Mouse (Mus musculus): ENCODE measurements around the gene Wiz. TPM values are rescaled to one million over a fixed set of nuclear protein-coding genes. Genes with fewer than 3 reads are reported as not detected.

Wiz gene
- total and polyA plus RNA-seq, 3 experiments: 1.2 to 25.4 (median 4.4) TPM

DNA sequence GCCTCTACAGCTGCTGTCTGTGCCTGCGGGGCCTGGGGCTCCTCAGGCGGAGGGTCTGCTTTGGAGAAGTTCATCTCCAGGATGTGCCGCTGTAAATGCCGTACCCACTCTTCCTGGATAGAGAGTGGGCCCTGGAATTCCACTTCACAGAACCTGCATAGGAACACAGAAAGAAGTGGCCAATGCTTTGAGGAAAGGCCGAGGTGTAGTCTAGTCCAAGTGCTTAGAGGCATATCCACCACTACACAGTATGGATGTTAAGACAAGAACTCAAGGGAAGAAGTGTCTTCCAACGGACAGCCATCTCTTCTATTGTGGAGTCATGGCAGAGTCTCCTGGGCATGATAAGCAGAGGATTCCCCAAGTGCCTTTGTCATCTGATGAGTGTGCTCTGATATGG lies 34.2 kb downstream of the Wiz start:
- Histone ChIP-seq H3K4me2 (ENCODE audit: insufficient read depth, low read depth, poor library complexity, severe bottlenecking) (no peak overlapping the region), H3K4me3 (replicated peaks in 1 of 3; ENCODE audit: low read depth in 2 of 3, low read length in 2 of 3, poor library complexity in 1 of 3) (no peak overlapping the region), H3K9ac (ENCODE audit: insufficient read depth, low read depth) (no peak overlapping the region), H3K27ac (ENCODE audit: insufficient read depth, low read depth) (no peak overlapping the region), H3K9me3 (replicated peaks; ENCODE audit: low read length) (no peaks in the 10 kb centered on the region), H3K36me3 (replicated peaks in 1 of 2; ENCODE audit: control insufficient read depth in 1 of 2, insufficient read depth in 1 of 2, low read length in 1 of 2) (peaks cover 55 to 75% of the 10 kb centered on the region in 2 experiments), H3K79me2 (replicated peaks; ENCODE audit: control insufficient read depth, extremely low read depth, insufficient read depth, poor library complexity, severe bottlenecking) (no peaks in the 10 kb centered on the region), H3K27me3 (replicated peaks) (no peaks in the 10 kb centered on the region), H3K4me1 (ENCODE audit: control insufficient read depth in 1 of 2, insufficient read depth in 2 of 2) (peaks cover 0 to 5% of the 10 kb centered on the region in 2 experiments; a peak in 2 of 4 replicates)
- TF ChIP-seq USF2 (conservative IDR thresholded peaks at IDR 0.05; ENCODE audit: low read depth, low read length) (no peak), TCF12 (IDR thresholded peaks at IDR 0.05; ENCODE audit: low read depth, low read length) (no peak), MAX (IDR thresholded peaks at IDR 0.05; ENCODE audit: low read length) (no peak), ZNF384 (IDR thresholded peaks at IDR 0.05; ENCODE audit: low read depth, low read length) (no peak), USF1 (IDR thresholded peaks at IDR 0.05; ENCODE audit: low read depth, low read length) (no peak), PAX5 (IDR thresholded peaks at IDR 0.05; ENCODE audit: low read length) (no peak), RAD21 (IDR thresholded peaks at IDR 0.05; ENCODE audit: low read depth, low read length) (no peak), E2F4 (IDR thresholded peaks at IDR 0.05; ENCODE audit: insufficient replicate concordance, low read depth, low read length) (no peak), HCFC1 (IDR thresholded peaks at IDR 0.05; ENCODE audit: low read depth, low read length) (no peak), RCOR1 (conservative IDR thresholded peaks at IDR 0.05; ENCODE audit: low read depth, low read length) (no peak), ZKSCAN1 (IDR thresholded peaks at IDR 0.05; ENCODE audit: borderline replicate concordance, low read depth, low read length) (no peak), NELFE (IDR thresholded peaks at IDR 0.05; ENCODE audit: low read depth, low read length) (no peak), BHLHE40 (IDR thresholded peaks at IDR 0.05; ENCODE audit: low read depth, low read length) (no peak), ZMIZ1 (IDR thresholded peaks at IDR 0.05; ENCODE audit: low read depth, low read length) (no peak), JUND (conservative IDR thresholded peaks at IDR 0.05; ENCODE audit: low read depth, low read length) (no peak), GABPA (IDR thresholded peaks at IDR 0.05; ENCODE audit: insufficient replicate concordance, low read depth, low read length) (no peak)
- no peak for DNase-seq (ENCODE audit: extremely low read depth)
- in situ Hi-C loops (cut with MboI; ENCODE audit: low pct_ligation_motif_present, low pct_unique_long_range_greater_than_20kb, low sequenced_read_pairs) (no loop called here), dilution Hi-C loops (cut with MboI; ENCODE audit: extremely low pct_ligation_motif_present, extremely low pct_unique_long_range_greater_than_20kb, low sequenced_read_pairs) (no loop called here)

DNA sequence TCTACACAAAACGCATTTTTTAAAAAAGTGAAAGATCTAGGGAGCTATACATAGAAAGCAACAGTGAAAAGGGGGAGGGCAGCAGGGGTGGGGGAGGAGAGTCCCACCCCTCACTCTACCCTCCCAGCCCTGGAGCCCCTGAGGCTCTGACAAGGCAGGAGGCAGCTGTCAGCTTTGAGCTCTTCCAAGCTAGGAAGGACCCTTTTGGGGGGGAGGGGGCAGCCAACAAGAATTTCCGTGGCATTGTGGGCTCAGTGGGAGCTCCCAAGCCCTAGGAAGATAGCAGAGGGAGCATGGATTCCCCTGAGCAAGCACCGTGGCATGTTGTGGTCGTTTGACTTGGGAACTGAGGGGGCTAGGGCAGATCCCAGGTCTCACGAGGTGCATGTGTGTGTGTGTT lies 35.0 kb downstream of the Wiz start:
- H3K27me3 ChIP-seq (replicated peaks): no peaks in the 10 kb centered on the region
- no peak for DNase-seq (ENCODE audit: extremely low read depth)
- no peak overlapping the region for H3K27ac ChIP-seq (ENCODE audit: insufficient read depth, low read depth)
- TF ChIP-seq GABPA (IDR thresholded peaks at IDR 0.05; ENCODE audit: insufficient replicate concordance, low read depth, low read length) (no peak), HCFC1 (IDR thresholded peaks at IDR 0.05; ENCODE audit: low read depth, low read length) (no peak), UBTF (IDR thresholded peaks at IDR 0.05; ENCODE audit: low read depth, low read length) (no peak), RAD21 (IDR thresholded peaks at IDR 0.05; ENCODE audit: low read depth, low read length) (no peak), KAT2A (IDR thresholded peaks at IDR 0.05; ENCODE audit: insufficient replicate concordance, low read length) (no peak), MAZ (IDR thresholded peaks at IDR 0.05; ENCODE audit: low read depth, low read length) (no peak), EP300 (IDR thresholded peaks at IDR 0.05; ENCODE audit: low read length) (no peak)
- H3K4me3 ChIP-seq (replicated peaks in 1 of 3; ENCODE audit: low read depth in 2 of 3, low read length in 2 of 3, poor library complexity in 1 of 3): no peak overlapping the region
- in situ Hi-C loops (cut with MboI; ENCODE audit: low pct_ligation_motif_present, low pct_unique_long_range_greater_than_20kb, low sequenced_read_pairs) (no loop called here), dilution Hi-C loops (cut with MboI; ENCODE audit: extremely low pct_ligation_motif_present, extremely low pct_unique_long_range_greater_than_20kb, low sequenced_read_pairs) (no loop called here)
- H3K9ac ChIP-seq (ENCODE audit: insufficient read depth, low read depth): no peak overlapping the region
- no peak overlapping the region for H3K4me2 ChIP-seq (ENCODE audit: insufficient read depth, low read depth, poor library complexity, severe bottlenecking)
- no peaks in the 10 kb centered on the region for H3K9me3 ChIP-seq (replicated peaks; ENCODE audit: low read length)
- peaks cover 0 to 6% of the 10 kb centered on the region in 2 experiments; a peak in 2 of 4 replicates for H3K4me1 ChIP-seq (ENCODE audit: control insufficient read depth in 1 of 2, insufficient read depth in 2 of 2)
- peaks cover 47 to 67% of the 10 kb centered on the region in 2 experiments for H3K36me3 ChIP-seq (replicated peaks in 1 of 2; ENCODE audit: control insufficient read depth in 1 of 2, insufficient read depth in 1 of 2, low read length in 1 of 2)
- H3K79me2 ChIP-seq (replicated peaks; ENCODE audit: control insufficient read depth, extremely low read depth, insufficient read depth, poor library complexity, severe bottlenecking): peaks cover 7% of the 10 kb centered on the region

All from CH12.LX (cell line).